Mouse (Mus musculus) limb, embryonic 11.5 days (tissue): ENCODE results near the gene Hacd4. TPM values are rescaled to one million over a fixed set of nuclear protein-coding genes. Genes with fewer than 3 reads are reported as not detected.

Experiments used
- ATAC-seq: fragments of 200-750 bp; cut with Nextera tagmentation; 2 replicates; pipeline ENCODE4 v1.8.0; 2017; ENCODE audit warnings: low read depth; ENCODE audit not compliant: insufficient number of reproducible peaks, low FRiP score, low TSS enrichment
- DNase-seq: peaks from one replicate; pipeline ENCODE4 v3.0.0-alpha.2; 2015; ENCODE audit warnings: low spot score
- H3K27ac ChIP-seq: fragments of 300-500 bp; sonication (generic); replicated peaks from 2 replicates; pipeline ENCODE4 v1.5.1; 2014; ENCODE audit warnings: low read depth, mild to moderate bottlenecking, low read length
- H3K27me3 ChIP-seq: fragments of 300-500 bp; sonication (generic); 2 replicates; pipeline ENCODE4 v1.6.1; 2014; ENCODE audit warnings: mild to moderate bottlenecking, low read length, mixed read lengths; ENCODE audit not compliant: control insufficient read depth, insufficient read depth
- H3K36me3 ChIP-seq: fragments of 300-500 bp; sonication (generic); 2 replicates; pipeline ENCODE4 v1.6.1; 2014; ENCODE audit warnings: mild to moderate bottlenecking, low read length, moderate library complexity, mixed read lengths; ENCODE audit not compliant: control insufficient read depth, insufficient read depth
- H3K4me1 ChIP-seq: fragments of 300-500 bp; sonication (generic); 2 replicates; pipeline ENCODE4 v1.6.1; 2014; ENCODE audit warnings: low read length, mixed read lengths; ENCODE audit not compliant: control insufficient read depth, insufficient read depth
- H3K4me2 ChIP-seq: fragments of 300-500 bp; sonication (generic); 2 replicates; pipeline ENCODE4 v1.6.1; 2014; ENCODE audit warnings: low read depth, mild to moderate bottlenecking, moderate library complexity; ENCODE audit not compliant: severe bottlenecking
- H3K4me3 ChIP-seq: fragments of 300-500 bp; sonication (generic); 2 replicates; pipeline ENCODE4 v1.5.1; 2014; ENCODE audit warnings: low read depth, low read length
- H3K9ac ChIP-seq: fragments of 300-500 bp; sonication (generic); 2 replicates; pipeline ENCODE4 v1.6.1; 2014; ENCODE audit warnings: mild to moderate bottlenecking, low read length
- H3K9me3 ChIP-seq: fragments of 300-500 bp; sonication (generic); 2 replicates; pipeline ENCODE4 v1.6.1; 2016; ENCODE audit warnings: low read length; ENCODE audit not compliant: control insufficient read depth
- WGBS: fragments of 180-500 bp; shearing (Covaris S2); extraction: QIAGEN DNeasy Blood & Tissue Kit; methylation state at CpG from one replicate; pipeline ENCODE4 v1.1.7; 2014; 5-methylcytosine and 5-hydroxymethylcytosine counted together
- polyA plus RNA-seq: library from polyadenylated mRNA; unstranded; fragments of >200 nt; fragmentation: Nextera tagmentation; extraction: Ambion mirVana; gene quantifications from 2 replicates; pipeline ENCODE4 v1.2.1, GENCODE M21; 2014

Gene Hacd4
- polyA plus RNA-seq, 1 experiment from 2014 or later, result 3.4 TPM

DNA sequence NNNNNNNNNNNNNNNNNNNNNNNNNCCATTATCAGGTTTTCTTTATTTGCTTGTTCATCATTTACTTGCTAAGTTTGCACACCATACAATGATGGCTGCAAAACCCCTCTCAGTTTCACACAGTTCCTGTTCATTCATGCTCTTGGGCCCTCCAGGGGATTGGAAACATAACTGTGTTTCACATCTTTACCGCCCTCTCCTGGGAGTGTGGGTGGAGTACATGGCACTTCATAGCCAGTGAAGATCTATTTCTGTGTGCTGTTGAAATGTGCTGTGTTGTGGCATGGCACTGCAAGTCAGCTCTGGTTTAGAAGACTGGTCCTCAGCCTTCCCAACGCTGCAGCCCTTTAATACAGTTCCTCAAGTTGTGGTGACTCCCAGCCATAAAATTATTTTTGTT is 82.1 kb downstream of the Hacd4 start:
- 66% methylated on average over 2 of the region's 2 CpGs for WGBS
- no peak for DNase-seq
- Histone ChIP-seq H3K9me3 (no peaks in the 10 kb centered on the region), H3K27ac (no peak overlapping the region), H3K4me2 (no peak overlapping the region), H3K27me3 (no peaks in the 10 kb centered on the region), H3K4me1 (no peaks in the 10 kb centered on the region), H3K9ac (no peak overlapping the region), H3K36me3 (no peaks in the 10 kb centered on the region), H3K4me3 (no peak overlapping the region)
- no peak for ATAC-seq

- Histone ChIP-seq H3K27ac (no peak overlapping the region), H3K9ac (no peak overlapping the region), H3K4me3 (no peak overlapping the region), H3K27me3 (no peaks in the 10 kb centered on the region), H3K36me3 (no peaks in the 10 kb centered on the region), H3K4me1 (no peaks in the 10 kb centered on the region), H3K9me3 (no peaks in the 10 kb centered on the region), H3K4me2 (no peak overlapping the region)
- no peak; the same call in 1 of the 2 replicates for ATAC-seq
- peak; percentile 78 for DNase-seq
- WGBS, result 3% methylated on average over 4 of the region's 4 CpGs
Observed at GRCm38 (mm10) chr4:88350910-88351309, 87.8 kb downstream of the Hacd4 start.

Other genes starting within 250 kb of the Hacd4 start
- not detected in 2 replicates for gene Ifnb1, start 83.8 kb upstream of the Hacd4 start, polyA plus RNA-seq
- gene Ifna15, start 119.3 kb upstream of the Hacd4 start, polyA plus RNA-seq, result not detected in 2 replicates
- not detected in 2 replicates for gene Ifna14, start 132.9 kb upstream of the Hacd4 start, polyA plus RNA-seq
- not detected in 2 replicates for gene Ifna9, start 153.5 kb upstream of the Hacd4 start, polyA plus RNA-seq
- not detected in 2 replicates for gene Ifna12, start 164.4 kb upstream of the Hacd4 start, polyA plus RNA-seq
- gene C87499, start 195.5 kb upstream of the Hacd4 start, polyA plus RNA-seq, result not detected in 2 replicates
- gene Ifna13, start 205.5 kb upstream of the Hacd4 start, polyA plus RNA-seq, result not detected in 2 replicates
- gene Ifna16, start 238.0 kb upstream of the Hacd4 start, polyA plus RNA-seq, result not detected in 2 replicates
- gene Ifna2, start 245.0 kb upstream of the Hacd4 start, polyA plus RNA-seq, result not detected in 2 replicates